Mouse (Mus musculus) cerebellum, adult 18-20 months (tissue): Measurements from ENCODE around the gene Adm.
A peak's percentile ranks its signal among the peaks of the same experiment; 100 is the strongest.

Experiments used
- DNase-seq, 2 experiments: peaks; one replicate each; pipeline ENCODE4 v3.0.0; 2021

Gene Adm

DNA sequence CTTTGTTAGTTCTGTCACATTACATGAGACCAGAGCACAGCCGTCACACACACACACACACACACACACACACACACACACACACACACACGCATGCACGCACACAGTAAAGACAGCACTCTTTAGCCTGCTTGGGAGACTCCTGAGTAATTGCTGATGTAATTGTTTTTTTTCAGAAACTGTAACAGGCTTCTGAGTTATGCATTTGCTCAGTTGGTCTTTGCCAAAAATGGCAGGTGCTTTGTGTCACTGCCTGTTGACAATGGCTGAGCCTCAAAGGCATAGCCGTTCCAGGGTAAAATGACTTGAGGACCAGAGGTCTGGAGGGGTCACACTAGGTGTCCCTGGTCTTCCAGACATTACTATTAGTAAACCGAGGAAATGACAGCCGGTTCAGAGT is 40.8 kb downstream of the Adm start:
- peak; percentile 26 to 37 for DNase-seq

DNA sequence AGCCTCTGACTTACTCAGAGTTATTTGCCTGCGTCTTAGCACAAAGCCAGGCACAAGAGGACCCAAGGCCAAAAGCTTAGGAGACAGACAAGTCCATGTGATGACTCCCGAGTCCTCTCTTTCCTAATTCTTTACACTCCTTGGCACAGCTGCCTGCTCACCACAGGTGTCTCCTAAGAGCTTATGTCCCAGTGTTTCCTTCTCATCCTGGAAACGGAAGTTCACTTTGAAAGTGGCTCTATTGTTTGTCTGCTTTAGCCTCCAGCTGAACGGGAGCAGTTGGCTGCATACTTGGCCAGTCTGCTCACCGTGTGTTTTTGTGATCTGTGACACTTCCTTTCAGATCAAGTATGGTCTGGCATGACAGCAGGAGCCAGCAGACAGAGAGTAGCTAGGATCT is 41.3 kb downstream of the Adm start:
- peak; percentile 20 to 26 for DNase-seq

DNA sequence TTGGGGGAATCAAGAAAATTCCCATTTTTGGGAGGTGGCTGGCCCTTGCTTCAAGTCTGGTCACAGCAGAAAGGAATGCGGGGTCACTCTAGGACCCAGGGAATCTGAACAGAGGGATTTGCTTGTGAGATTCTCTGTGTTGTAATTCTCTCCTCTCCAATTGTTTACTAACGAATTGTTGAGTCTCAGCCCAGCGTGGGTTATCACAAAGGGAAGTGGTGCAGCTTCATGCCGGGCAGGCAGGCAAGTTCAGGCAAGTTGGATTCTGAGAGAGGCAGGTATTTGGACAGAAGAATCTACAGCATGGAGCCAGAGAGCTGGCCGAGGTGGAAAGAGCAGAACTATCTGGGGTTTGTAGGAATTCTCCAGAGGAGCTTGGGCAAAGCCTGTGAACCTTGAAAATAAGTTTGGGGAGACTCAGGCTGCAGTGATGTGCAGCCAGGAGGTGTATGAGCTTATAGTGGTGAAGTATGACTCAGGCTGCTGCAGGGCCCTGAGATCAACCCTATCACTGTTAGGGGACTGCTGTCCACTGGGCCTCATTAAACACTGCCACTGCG is 43.7 kb downstream of the Adm start:
- no peak for DNase-seq
